Mouse (Mus musculus): ENCODE results near the gene Prok1.

- no peak for TF ChIP-seq CTCF (IDR thresholded peaks at IDR 0.05; ENCODE audit: low read depth)
- TF ChIP-seq EP300 (IDR thresholded peaks at IDR 0.05; ENCODE audit: low read depth) = no peak
Observed at GRCm38 (mm10) chr3:107223230-107223629, 16.3 kb downstream of the Prok1 start.

All from liver, embryonic 14.5 days (tissue).